Mouse (Mus musculus) layer of hippocampus, adult 8-10 months (tissue): ENCODE data around the gene Irak3. TPM values are rescaled to one million over a fixed set of nuclear protein-coding genes. Genes with fewer than 3 reads are reported as not detected.

Source experiments
- DNase-seq, 2 experiments: peaks; one replicate each; pipeline ENCODE4 v3.0.0; 2022; ENCODE audit warnings: low spot score in 2 of 2
- total RNA-seq, 4 experiments: library from RNA; stranded (reverse); gene quantifications; 2 replicates each; pipeline ENCODE4 v1.2.4; 2022

Gene Irak3
- total RNA-seq, 4 experiments from 2014 or later, result 1.6 to 2.5 (median 1.8) TPM

DNA sequence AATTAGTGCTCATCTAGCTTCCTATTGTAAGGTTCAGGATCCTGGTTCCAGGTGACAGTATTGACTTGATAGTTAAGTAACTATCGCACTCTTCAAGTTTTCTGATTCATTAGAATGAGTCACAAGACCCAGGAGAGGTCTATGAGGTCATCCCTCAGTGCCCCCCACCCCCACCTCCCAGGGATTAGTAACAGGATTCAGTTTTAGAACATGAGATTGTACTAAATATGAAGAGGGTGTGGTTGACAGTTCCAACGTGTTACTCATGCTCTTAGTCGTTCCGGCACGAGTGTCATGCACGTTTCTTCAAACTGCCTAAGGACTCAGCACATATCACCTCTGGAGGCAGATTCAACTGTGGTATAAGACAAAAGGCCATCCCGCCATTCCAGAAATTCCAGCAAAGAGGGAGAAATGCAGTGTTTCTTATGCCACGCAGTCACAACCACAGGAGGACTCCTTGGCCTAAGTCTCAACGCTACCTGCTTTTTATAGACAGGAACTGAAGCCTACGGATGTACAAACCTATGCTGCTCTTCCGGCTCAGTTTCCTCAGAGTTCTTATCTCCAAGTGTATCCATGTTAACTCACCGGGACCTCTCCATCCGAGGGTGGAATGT is 2.8 kb upstream of the Irak3 start:
- DNase-seq, result no peak

DNA sequence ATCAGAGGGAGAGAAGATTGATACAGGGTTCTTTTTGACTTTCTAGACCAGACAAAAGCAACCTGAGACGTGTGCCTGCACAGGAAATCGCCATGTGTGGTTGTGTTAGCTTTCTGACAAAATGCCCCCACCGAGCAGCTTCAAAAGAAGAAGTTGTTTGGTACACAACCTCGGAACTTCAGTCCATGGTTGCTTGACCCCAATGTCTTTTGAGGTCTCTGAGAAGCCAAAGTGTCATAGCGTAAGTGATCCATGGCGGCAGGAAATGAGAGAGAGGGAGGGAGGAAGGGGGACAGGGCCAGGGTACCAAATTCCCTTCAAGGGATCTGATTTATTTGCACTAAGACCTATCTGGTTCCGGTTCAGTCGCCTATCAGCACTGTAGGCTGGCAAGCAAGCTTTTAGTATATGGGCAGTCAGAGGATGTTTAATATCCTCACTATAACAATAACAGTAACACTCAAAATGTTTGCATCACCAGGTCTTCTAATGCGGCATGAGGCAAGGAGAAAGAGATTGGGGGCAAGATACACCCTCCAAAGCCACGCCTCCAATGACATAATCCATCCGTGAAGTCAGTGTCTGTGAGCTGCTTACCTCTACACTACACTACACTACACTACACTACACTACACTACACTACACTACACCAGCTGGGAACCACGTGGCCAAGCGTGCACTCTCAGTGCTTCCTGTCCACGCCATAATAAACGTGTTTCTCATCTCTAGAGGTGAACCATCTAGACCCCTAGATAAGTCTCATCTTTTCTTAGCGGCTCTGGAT is 729 bp upstream of the Irak3 start:
- DNase-seq, result no peak

DNA sequence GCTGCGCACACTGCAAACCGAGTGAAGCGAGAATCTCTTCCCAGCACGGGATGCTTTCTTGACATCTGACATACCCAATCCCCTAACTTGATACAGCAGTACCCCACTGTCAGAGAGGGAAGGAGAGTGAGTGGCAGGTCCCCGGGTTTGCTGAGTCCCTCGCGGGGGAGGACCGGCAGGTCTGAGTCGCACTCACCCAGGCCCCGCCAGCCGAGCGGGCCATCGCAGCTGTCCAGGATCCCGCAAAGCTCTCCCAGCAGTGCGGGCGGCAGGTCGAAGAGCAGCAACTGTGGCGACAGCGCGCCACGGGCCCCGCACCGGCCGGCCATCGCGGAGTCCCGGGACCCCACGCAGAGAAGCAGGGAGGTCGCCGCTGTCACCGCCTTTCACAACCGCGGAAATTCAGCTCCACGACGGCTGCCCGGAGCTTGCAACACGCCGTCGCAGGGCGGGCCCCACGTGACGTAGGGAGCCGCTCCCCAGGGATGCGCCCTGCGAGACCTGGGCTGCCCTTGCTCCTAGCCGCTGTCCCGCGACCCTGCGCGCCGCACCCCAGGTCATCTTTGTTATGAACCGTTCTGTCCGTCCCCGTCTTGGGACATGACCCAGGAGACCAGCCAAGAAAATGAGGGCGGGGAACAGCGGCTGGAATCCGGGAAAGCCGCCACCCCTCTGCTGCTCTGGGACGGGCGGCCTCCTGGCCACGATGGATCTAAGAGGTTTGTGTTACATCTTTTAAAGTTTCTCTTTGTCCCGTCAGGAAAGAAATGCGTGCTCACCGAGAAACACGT is 604 bp downstream of the Irak3 start, which contains the start of gene Tmbim4:
Gene Tmbim4, plus strand, starts transcription at position 460 of the 791 bp plus-strand sequence.
- no peak for DNase-seq

DNA sequence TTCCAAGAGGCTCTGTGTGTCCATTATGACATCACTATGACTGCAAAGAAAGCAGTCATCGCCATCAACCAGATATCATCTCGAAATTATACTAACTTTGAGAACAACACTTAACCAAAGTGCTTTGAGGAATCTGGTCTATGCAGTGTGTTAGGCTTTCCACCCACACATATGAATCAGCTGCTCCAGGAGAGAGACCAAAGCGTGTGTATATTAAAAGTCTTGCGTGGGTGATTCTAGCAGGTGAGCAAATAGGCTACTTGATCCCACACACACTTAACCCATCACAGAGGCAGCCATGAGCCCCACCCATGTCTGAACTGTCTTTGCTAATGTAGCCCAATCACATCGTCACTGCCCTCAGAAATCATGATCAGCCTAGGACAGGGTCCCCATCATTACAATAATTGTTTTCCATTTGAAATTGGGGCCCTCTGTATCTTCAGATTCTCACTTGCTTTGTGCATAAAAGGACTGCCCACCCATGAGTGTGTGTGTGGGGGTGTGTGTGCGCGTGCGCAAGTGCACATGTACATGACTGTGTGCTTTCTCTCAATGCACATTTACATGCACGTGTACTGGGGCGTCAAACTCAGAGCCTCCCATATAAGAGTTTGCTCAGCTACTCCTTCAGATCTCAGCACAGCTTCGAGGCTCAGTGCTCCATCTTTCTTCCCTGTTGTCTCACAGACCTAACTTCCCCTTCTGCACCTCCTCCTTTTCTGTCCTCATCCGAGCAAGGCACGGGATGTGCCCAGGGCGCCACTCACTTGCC is 4.7 kb downstream of the Irak3 start:
- no peak for DNase-seq

DNA sequence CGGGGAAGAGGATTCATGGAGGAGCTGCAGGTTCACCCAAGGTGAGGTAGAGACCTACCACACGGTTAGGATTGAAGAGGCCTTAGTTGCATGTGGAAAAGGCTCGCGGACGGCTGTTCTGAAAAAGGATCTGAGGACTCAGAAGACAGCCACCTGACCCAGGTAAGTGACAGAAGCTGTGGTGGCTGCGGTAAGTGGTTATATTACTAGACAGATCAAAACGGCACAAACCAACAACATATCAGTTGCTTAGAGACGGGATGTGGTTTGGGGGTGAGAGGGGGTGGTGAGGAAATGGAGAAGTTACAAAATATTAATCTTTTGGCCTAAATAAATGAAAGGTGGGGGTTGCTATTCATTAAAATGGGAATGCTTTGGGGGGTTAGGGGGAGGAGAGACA is 8.7 kb downstream of the Irak3 start:
- DNase-seq, result no peak

DNA sequence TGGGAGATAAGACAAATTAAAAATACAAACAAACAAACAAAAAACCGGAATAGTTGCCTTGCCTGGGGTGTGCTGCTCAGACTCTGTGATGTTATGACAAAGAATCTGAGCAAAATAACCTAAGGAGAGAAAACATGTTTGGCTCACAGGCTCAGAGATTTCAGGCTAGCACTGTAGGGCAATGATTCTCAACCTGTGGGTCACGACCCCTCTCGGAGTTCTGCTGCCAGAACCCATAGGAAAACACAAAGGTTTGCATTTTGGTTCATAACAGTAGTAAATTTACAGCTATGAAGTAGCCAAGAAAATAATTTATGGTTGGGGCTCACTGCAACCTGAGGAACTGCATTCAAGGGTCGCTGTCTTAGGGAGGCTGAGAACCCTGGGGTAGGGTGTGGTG is 9.7 kb downstream of the Irak3 start:
- DNase-seq, result no peak

DNA sequence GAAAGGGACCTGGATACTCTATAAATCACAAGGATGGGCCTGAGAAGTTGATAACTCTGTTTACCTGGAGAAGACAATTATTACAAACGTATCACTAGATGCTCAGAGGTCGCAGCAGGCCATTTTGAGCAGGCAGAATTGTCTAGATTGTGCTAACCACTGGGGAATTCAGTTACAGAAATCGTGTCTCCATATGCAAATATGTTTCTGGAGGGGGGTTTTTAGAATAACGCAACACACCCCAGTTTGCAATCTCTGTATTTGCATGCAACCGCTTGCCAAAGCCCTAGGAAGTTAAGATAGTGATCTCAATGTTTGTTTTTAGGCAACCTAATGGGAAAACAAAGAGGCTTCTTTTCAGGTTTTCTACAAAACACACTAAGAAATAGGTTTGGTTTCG is 10.8 kb downstream of the Irak3 start:
- no peak for DNase-seq

DNA sequence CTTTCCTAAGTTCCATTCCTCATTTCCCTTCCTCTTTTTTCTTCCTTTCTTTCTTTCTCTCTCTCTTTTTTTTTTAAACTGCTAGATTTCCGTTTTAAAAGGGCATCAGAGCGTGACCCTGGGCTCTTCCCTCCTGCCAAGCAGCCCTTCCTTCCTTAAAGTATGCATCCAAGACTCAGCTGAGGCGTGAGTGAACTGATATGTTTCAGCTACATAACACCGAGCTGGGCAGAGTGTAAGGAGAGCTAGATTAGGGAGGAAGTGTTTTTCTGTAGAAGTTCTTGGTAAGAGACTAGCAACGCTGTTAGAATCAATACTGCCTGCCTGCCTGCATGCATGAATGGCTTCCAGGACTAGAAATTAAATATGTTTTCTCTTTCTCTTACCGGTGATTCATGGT is 12.1 kb downstream of the Irak3 start:
- no peak for DNase-seq

DNA sequence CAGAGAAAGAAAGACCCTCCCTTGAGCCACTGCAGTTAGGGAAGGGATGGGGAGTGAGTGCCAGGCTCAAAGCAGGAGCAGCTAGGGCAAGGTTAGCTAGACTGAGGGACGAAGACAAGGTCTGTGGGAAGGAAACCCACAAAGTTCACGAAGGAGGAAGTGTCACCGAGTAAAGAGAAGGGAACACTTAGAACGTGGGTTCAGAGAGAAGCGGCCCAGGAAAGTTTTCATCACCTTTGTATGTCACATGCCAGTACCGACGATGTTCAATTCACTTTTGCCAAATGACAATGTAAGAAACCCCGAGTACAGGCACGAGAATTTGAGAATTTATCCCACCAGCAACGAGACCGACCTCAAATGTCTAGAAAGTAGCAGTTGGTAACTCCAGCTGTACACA is 12.7 kb downstream of the Irak3 start:
- DNase-seq, result no peak

DNA sequence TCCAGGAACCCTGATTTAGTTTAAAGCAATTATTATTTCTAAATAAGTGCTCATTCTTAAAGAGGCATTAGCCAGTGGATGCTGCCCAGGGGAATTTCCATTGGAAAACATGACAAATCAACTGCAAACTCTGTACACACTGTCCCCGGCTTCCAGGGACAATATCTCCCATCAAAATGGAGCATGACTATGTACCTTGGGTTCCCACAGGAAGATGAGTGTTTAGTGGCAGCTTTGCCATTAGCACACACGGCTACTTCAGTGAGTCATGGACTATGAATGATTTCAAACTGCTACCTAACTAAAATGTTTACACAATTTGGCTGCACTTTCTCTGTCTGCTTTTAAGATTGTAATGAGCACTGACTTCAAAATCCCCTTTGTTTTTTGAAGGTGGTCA is 13.4 kb downstream of the Irak3 start:
- no peak for DNase-seq

DNA sequence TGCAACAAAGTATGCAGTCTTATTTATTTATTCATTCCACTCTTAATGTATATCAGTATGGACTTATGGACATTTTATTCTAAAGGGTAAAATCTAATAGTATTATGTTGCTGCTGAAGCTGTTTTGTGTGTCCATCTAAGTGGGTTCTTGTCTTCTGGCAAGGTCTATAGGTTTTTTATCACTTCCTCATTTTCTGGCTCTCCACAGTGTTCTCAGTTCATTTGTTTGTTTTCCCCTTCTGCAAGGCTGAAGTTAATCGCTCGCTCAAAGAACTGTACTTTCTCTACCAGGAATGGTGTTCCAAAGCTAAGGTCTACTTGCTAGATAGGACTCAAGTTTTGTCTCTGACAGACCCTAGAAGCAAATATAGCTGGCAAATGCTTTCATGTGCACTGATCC is 18.6 kb downstream of the Irak3 start:
- no peak for DNase-seq

DNA sequence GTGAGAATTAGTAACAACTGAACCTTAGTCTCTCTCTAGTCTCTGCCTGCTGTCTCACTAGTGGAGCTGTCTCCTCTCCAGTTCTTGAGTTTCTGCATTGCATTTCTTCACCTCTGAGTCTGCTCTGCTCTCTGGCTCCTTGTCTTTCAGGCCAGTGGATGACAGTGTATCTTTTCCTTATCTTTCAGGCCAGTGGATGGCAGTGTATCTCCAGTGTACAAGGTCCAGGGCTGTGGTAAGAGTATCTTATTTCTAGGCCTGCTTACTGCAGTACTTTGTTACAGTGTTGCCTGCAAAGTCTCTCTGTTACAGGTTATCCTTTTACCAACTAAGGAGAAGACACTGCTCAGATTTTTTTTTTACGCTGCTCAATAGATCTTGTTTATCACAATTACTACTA is 19.0 kb downstream of the Irak3 start:
- no peak for DNase-seq

DNA sequence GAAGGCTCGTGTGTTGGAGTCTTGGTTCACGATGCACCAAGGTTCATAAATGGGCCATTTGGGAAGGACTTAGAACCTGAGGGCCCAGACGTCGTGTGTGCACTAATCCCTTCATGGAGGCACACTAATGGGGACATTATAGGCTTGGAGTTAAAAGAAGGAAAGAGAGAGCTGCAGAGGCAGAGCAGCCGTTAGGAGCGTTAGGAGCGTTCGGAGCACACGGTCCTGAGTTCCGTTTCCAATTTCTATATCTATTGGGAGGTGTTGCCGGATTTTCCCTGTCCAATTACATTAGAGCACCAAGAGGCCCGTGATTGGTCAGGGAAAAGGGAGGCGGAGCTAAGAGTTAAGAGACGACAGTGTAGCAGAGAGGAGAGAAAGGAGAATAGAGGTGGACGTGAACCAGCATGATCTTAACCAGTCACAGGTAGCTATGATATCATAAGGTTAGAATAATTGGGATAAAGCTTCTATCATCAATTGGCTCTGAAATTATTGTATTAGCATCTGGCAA is 27.7 kb downstream of the Irak3 start:
- DNase-seq, result no peak

DNA sequence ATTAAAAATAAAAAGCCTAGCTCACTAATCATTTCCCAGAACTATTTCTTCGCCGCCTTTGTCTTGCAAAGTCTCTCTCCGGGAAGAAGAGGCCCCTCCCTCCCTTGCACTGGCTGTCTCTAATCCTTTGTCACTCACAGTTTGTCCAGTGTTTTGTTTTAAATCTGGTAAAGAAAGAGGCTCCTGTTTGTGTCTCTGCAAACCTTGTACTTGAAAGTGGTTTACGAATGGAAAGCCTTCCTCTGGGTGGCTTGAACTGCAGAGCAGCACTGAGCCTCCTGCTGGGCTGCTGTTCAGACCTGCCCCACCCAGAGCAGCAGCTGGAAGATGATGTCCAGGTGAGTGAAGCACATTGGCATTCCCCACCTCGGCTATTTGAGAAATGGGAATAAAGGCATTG is 30.6 kb downstream of the Irak3 start:
- DNase-seq, result no peak

DNA sequence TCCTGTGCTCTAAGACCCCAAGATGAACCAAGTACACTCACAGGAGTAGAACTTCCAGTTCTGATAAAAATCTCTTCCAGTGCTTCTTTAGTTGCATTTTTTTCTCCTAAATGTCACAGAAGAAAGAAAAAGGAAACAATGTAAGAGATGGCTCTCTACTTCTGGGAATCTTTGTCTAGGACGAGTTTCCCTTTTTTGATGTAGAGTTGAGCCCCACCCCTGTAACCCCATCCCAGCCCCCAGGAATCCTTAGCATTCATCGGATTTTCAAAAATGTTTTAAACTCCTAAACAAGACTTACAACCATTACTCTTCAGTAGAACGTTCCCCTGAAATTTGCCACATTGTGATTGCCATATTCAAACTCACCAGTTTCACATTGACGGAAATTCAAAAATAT is 31.7 kb downstream of the Irak3 start:
- DNase-seq, result no peak

DNA sequence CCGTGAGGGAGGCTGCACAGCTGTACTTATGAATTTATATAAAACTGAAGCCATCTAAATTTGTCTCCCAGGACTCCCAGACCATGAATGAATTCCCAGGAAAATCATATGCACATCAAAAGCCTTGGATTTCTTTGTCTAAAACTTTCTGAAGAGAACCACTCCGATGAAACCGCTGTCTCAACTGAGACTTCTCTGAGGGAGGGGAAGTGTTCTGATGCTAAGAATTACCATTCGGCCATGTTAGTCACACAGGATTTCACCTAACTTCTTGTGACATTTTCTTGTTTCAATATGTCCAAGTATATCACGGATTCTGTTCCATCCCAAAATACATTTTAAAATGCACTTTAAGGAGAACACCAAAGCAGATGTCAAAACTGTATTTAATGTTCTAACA is 32.1 kb downstream of the Irak3 start:
- no peak for DNase-seq

DNA sequence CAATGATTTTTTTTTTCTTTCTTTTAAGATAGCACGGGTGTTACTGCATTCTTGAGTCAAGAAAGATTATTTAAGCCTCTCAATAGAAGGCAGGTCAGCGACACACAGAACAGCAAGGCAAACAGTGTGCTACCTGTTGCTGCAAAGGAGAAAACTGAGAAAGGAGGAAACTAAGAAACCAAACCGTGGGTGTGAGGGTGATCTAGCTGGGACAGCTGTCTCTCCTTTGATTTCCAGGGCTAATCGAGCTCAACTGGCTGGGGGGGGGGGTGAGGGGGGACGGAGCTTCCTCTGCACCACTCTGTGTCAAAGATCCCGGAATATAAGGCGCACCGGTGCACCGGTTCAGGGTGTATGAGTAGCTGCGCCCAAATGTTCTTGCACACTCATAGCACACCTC is 32.9 kb downstream of the Irak3 start:
- no peak for DNase-seq

DNA sequence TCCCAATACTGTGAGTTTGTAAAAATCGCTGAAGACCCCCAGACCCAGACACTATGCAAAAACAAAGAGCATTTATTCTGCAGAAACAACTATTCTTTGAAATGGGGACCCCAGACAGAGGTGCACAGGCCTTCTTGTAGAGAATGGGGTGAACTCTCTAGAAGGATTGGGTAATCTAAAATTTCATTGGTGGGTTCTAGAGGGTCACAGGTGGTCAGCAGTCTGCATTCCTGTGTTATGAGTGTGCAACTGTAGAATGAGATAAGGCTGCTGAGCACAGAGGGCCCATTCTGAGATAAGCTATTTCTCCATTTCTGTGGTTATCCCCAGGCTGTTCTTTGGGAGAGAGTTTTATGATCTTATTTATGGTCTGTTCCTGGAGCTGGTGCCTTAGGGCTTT is 33.9 kb downstream of the Irak3 start:
- no peak for DNase-seq

DNA sequence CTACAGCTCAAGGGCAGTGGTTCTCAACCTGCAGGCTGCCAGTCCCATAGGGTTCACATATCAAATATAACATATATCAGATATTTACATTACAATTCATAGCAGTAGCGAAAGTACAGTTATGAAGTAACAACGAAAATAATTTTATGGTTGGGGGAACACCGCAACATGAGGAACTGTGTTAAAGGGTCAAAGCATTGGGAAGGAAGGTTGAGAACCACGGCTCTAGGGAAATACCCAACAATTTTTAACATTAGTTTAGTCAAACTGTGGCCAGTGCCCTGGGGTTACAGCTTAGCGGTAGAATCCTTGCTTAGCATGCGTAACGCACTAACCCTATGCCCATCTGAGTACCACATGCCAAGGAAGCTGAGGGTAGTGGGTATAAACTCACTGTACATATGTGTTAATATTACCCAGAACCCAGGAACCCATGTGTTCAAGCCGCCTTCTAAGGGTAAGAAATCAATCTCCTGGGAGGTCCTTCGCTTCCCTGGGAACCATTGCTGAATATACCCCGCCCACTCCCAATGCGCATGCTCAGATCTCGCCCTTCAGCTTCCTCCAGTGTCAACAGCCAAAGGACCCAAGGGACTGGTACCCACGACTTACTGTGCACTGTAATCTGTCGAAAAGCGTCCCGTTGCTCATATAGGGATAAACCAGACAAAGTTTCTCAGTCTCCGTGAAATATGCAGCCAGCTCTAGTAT is 36.0 kb downstream of the Irak3 start:
- no peak for DNase-seq

DNA sequence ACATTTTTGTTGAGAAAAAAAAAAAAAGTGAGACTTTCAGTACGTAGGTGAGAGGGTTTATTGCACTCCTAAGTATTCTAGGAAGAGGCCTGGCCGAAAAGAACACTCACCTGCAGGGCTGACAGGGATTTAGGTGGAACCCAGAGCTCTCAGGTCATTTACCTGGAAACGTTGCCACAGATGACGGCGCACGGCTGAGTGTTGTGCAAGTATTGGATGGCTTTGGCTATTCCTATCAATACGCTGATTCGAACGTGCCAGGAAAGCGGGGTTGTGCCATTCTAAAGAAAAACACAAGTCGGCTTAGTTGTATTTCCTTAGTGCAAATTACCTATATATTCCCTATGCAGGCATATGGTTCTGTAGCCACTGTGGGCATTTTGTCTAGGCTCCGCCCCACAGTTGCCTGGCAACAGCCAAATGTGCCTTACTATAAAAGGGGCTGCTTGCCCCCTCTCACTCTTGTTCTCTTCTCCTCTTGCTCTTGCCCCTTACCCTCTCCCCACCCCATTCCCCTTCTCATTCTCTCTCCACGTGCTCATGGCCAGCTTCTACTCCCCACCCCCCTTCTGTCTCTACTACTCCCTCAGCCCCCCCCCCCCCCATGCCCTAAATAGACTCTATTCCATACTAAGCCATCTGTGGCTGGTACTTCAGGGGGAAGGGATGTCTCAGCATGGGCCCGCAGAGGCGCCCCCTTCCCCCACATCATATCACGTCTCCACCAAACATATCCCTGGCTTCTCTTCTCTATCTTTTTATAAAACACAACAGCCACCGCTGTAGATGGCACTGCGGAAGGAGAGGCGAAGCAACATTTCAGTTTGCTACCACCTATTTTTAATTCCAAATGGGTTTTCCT is 36.8 kb downstream of the Irak3 start:
- no peak for DNase-seq
